Mouse (Mus musculus) gastrocnemius, postnatal 4 days (tissue): ENCODE data around the gene Gripap1. TPM values are rescaled to one million over a fixed set of nuclear protein-coding genes. Genes with fewer than 3 reads are reported as not detected.

Experiments
- DNase-seq, 2 experiments: peaks; one replicate each; pipeline ENCODE4 v3.0.0; 2021 to 2022; ENCODE audit warnings: low spot score in 2 of 2, mixed read lengths in 2 of 2
- microRNA-seq: library from miRNA; unstranded; fragments of <30 nt; microRNA quantifications from one replicate; pipeline ENCODE4 v1.2.0, GENCODE M21; 2021
- total RNA-seq, 2 experiments: library from RNA; stranded (reverse); gene quantifications; 2 replicates each; pipeline ENCODE4 v1.2.3; 2021

The Gripap1 gene
- total RNA-seq, 2 experiments from 2014 or later = 24.7 to 34.9 TPM

DNA sequence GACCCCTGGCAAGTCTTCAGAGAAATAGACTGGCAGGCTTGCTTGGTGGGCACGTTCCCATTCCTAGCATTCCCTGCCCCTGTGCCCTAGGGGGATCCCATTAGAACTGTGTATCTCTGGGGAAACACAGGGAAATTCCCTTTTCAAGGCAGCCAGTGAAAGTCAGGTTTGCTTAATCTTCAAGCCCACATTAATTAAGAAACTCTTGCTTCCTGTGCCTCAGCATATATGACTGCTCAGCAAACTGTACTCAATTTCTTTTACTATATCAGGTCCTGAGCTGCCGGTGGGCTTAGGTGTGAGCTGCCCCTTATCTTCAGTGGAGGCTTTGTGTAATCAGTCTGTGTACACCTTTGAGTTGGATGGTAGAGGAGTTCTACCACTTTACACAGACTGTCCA is 76.2 kb downstream of the Gripap1 start:
- DNase-seq = no peak

DNA sequence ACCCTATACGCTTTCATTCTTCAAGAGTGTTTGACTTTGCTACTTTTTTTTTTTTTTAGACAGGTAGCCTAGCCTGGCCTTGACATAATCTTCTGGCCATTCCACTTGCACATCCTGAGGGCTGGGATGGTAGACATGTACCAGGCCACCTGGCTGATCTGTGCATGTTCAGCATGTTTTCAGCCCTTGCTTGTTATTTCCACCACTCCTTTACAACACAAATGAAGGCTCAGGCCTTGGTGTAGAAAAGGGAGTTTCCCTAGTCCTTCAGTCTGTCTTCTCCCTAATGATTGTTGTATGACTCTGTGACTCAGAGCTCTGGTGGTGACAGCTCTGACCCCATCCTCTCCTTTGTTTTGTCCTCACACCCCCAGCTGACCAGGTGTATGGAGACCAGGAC is 77.6 kb downstream of the Gripap1 start:
- no peak for DNase-seq

DNA sequence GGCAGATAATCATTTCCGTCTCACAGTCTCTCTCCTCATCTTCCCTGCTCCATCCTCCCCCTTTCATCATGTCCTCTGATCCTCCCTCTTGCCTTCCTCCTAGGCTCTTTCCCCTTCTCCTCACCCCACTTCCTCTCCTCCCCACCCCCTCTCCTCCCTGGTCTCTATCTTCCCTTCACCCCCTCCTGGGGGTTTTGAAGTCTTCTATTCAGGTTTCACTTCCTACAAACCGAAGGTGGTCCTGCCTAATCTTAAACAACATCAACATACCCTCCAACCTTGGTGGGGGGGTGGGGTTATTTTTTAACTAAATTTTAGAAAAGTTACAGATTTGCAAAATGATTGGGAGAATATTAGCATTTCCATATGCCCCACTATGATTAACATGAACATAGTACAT is 78.9 kb downstream of the Gripap1 start:
- no peak for DNase-seq

DNA sequence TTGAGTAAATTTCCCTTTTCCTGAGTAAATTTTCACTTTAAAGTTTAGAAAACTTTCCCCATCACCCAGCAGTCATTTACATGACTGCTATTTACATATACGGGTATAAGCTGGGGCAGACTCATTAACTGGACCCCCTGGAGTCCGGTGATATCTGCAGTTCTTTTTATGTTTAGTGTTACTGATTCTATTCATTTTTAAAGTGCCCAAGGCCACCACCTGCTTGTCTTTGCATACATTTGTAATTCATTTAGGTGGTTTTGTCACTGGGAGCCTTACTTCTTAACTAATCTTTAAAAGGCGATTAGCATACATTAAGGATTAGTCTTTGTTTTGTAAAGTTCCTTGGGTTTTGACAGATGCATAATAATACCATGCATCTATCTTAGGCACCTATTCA is 80.3 kb downstream of the Gripap1 start:
- DNase-seq = no peak

Small RNA genes lying within 50 kb of the gene (microRNA-seq; reads per million reads assigned to microRNA genes)
- gene Mir1198 = 13.3 reads per million, percentile 30 among the genes with 10 or more reads in this experiment

Other genes with a start within 250 kb of the Gripap1 start
- under 1 TPM in 1 of 2 experiments, not detected in 1; 0.15 TPM for gene Foxp3, start 216.1 kb upstream of the Gripap1 start, total RNA-seq
- gene Ppp1r3f, start 215.5 kb upstream of the Gripap1 start, total RNA-seq = 1 to 10 TPM; 2.6 to 3.4 TPM
- gene Ccdc22, start 184.2 kb upstream of the Gripap1 start, total RNA-seq = 10 to 100 TPM; 13.8 to 15.0 TPM
- not detected for gene Cacna1f, start 182.7 kb upstream of the Gripap1 start, total RNA-seq
- under 1 TPM; 0.83 to 0.98 TPM for gene Syp, start 151.3 kb upstream of the Gripap1 start, total RNA-seq
- gene Prickle3, start 132.5 kb upstream of the Gripap1 start, total RNA-seq = 1 to 10 TPM; 8.9 to 9.5 TPM
- 100 to 1,000 TPM in 1 of 2 experiments, 10 to 100 TPM in 1; 82.9 to 104 TPM for gene Plp2, start 118.4 kb upstream of the Gripap1 start, total RNA-seq
- 1 to 10 TPM; 1.3 to 1.8 TPM for gene Magix, start 108.5 kb upstream of the Gripap1 start, total RNA-seq
- gene Gpkow, start 92.6 kb upstream of the Gripap1 start, total RNA-seq = 10 to 100 TPM; 22.6 to 26.6 TPM
- 10 to 100 TPM; 25.6 to 30.7 TPM for gene Wdr45, start 75.4 kb upstream of the Gripap1 start, total RNA-seq
- not detected for gene Gm45208, start 67.5 kb upstream of the Gripap1 start, total RNA-seq
- 10 to 100 TPM; 18.5 to 18.7 TPM for gene Praf2, start 61.3 kb upstream of the Gripap1 start, total RNA-seq
- gene Ccdc120, start 38.9 kb upstream of the Gripap1 start, total RNA-seq = 1 to 10 TPM; 2.7 to 4.0 TPM
- gene Tfe3, start 27.2 kb upstream of the Gripap1 start, total RNA-seq = 10 to 100 TPM; 16.9 to 19.4 TPM
- gene Kcnd1, start 32.5 kb downstream of the Gripap1 start, total RNA-seq = 1 to 10 TPM; 1.3 to 1.5 TPM
- 10 to 100 TPM; 36.5 to 37.6 TPM for gene Otud5, start 51.6 kb downstream of the Gripap1 start, total RNA-seq
- 1 to 10 TPM; 1.8 TPM for gene Pim2, start 88.5 kb downstream of the Gripap1 start, total RNA-seq
- gene Slc35a2, start 94.3 kb downstream of the Gripap1 start, total RNA-seq = 10 to 100 TPM; 17.0 to 21.2 TPM
- gene Pqbp1, start 109.5 kb downstream of the Gripap1 start, total RNA-seq = 10 to 100 TPM; 39.3 to 51.3 TPM
- 10 to 100 TPM; 61.6 to 63.1 TPM for gene Timm17b, start 109.6 kb downstream of the Gripap1 start, total RNA-seq
- not detected for gene Gm10491, start 118.1 kb downstream of the Gripap1 start, total RNA-seq
- gene Gm10490, start 119.8 kb downstream of the Gripap1 start, total RNA-seq = not detected
- gene Pcsk1n, start 130.1 kb downstream of the Gripap1 start, total RNA-seq = under 1 TPM; 0.12 to 0.13 TPM
- gene Eras, start 138.8 kb downstream of the Gripap1 start, total RNA-seq = not detected
- gene Hdac6, start 158.1 kb downstream of the Gripap1 start, total RNA-seq = 10 to 100 TPM; 11.0 to 13.1 TPM
- under 1 TPM; 0.27 to 0.54 TPM for gene Gata1, start 188.3 kb downstream of the Gripap1 start, total RNA-seq
- not detected for gene Glod5, start 228.7 kb downstream of the Gripap1 start, total RNA-seq